Mouse (Mus musculus) lung, postnatal 0 days (tissue): ENCODE measurements around the gene Sema4a.

Source experiments
- CTCF ChIP-seq: IDR thresholded peaks from 2 replicates; pipeline ENCODE4 v1.5.1; 2016; ENCODE audit warnings: antibody characterized with exemption, mild to moderate bottlenecking
- EP300 ChIP-seq: IDR thresholded peaks from 2 replicates; pipeline ENCODE4 v1.6.1; 2016; ENCODE audit warnings: antibody characterized with exemption, mild to moderate bottlenecking, control low read depth

- no peak for TF ChIP-seq CTCF
- no peak for TF ChIP-seq EP300
These were observed 18.8 kb upstream of the Sema4a start for GRCm38 (mm10) chr3:88479828-88480227.
